Mouse (Mus musculus) layer of hippocampus, adult 11-12 months (tissue): ENCODE results near the gene Acot7.

Experiments used
- DNase-seq: peaks from one replicate; pipeline ENCODE4 v3.0.0; 2022; ENCODE audit warnings: low spot score

Acot7 gene

GRCm38 (mm10) chr4:152179946-152180660, 2.2 kb downstream of the Acot7 start:
- DNase-seq, result no peak

GRCm38 (mm10) chr4:152182205-152182604, 4.3 kb downstream of the Acot7 start:
- no peak for DNase-seq

GRCm38 (mm10) chr4:152184353-152185035, 6.6 kb downstream of the Acot7 start:
- DNase-seq, result peak; percentile 69

DNA sequence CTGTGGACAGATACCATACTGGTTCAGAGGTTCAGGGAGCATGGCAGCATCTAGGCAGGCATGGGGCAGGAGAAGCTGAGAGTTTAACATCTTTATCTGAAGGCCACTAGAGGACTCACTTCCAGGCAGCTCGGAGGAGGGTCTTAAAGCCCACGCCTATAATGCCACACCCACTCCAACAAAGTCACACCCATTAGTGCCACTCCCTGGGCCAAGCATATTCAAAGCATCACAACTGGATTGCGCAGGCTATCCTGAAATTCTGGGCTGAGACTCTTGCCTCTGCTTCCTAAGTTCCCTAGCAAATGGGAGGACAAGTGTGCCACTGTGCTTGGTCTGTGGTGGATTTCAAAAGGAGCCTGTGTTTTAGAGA, 7.2 kb downstream of the Acot7 start:
- no peak for DNase-seq

DNA sequence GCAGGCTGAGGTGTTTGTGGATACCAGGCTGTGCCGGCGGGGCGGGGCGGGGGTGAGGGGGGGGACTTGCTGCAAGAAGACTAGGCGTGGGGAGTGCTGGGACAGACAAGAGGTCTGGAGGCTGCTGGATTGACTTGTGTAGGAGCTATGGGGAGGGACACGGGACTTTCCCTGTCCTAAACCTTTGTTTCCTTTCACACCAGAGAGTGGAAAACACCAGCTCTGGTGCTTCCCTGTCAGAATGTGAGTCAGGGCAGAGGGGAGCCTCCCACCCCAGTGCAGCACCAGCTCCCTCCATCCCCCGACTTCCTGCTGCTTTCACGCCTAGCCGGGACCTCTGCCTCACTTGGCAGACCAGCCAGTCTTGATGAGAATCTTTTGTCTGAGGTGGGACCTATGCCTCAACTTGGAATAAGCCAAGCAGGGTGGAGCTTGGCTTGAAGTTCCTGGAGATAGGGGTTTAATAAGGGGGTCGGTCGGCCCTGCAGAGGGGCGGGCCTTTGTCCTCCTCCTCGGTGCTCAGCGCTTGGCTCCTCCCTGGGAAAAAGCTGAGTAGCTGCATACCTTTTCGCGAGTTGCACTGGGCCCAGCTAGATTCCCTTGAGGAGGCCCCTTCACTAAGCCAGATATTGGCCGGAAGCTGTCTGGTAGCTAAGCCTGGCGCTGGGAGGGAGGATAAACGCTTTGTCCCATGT, 7.7 kb downstream of the Acot7 start:
- DNase-seq, result no peak

GRCm38 (mm10) chr4:152186205-152187082, 8.5 kb downstream of the Acot7 start:
- DNase-seq, result no peak

- no peak for DNase-seq
Observed at GRCm38 (mm10) chr4:152187142-152187541, 9.2 kb downstream of the Acot7 start.

GRCm38 (mm10) chr4:152188651-152189050, 10.7 kb downstream of the Acot7 start:
- DNase-seq, result no peak

GRCm38 (mm10) chr4:152189071-152189470, 11.1 kb downstream of the Acot7 start:
- DNase-seq, result no peak

GRCm38 (mm10) chr4:152189691-152190090, 11.8 kb downstream of the Acot7 start:
- no peak for DNase-seq

GRCm38 (mm10) chr4:152190096-152190653, 12.2 kb downstream of the Acot7 start:
- DNase-seq, result no peak

- no peak for DNase-seq
Observed at GRCm38 (mm10) chr4:152190701-152191100, 12.8 kb downstream of the Acot7 start.

GRCm38 (mm10) chr4:152192569-152192968, 14.6 kb downstream of the Acot7 start:
- no peak for DNase-seq

GRCm38 (mm10) chr4:152194476-152195175, 16.7 kb downstream of the Acot7 start:
- no peak for DNase-seq

GRCm38 (mm10) chr4:152196276-152196675, 18.3 kb downstream of the Acot7 start:
- no peak for DNase-seq

GRCm38 (mm10) chr4:152197545-152197944, 19.6 kb downstream of the Acot7 start:
- no peak for DNase-seq

DNA sequence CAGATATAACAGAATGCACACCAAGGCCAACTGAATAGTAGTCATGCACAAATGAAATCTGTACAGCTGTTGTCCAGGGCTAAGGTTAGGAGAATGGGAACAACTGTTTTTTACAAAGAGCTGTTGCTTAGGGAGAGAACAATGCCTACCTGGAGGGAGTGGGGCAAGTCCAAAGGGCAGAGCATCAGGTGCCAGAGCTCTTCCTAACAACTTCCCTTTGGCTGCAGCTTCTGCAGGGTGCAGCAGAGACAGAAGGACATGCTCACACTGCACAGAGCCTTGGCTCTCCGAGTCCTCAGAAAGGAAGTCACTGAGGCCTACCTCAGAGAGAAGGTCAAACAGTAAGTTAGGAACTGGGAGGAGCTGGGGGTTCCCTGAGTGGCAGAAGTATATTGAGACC, 21.7 kb downstream of the Acot7 start:
- DNase-seq, result no peak

DNA sequence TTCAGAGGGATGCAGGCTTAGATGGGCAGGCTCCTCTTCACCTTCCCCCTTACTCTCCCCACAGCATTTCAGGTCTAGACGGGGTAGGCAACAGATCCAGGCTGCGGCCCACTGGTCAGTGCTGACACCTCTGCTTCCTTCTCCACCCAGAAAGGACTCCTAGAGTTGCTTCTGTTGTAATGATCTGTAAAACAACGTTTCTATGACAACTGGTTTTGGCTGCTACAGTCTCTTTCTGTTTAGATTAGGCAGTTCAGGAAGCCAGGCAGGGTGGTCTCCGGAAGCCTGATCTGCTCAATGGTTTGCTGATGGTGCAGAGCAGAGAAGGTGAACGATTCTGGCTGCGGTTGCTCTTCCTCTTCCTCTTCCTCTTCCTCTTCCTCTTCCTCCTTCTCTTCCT, 23.6 kb downstream of the Acot7 start:
- DNase-seq, result no peak

DNA sequence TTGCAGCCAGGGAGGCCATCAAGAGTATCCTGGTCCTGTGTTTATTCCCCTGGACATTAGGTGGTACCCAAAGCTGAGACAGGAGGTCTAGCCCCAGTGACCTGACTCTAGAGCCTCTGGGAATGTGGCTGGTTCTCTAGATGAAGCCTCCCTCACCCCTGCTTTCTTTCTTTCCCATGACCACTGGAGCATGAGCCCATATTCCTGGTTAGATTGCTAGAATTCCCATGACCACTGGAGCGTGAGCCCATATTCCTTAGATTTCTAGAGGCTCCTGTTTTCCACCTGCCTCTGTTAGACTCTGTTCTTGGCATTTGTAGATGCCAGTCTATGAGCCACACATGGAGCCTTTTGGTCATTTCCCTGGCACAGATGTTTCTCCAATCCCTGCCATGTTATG, 24.5 kb downstream of the Acot7 start:
- no peak for DNase-seq

GRCm38 (mm10) chr4:152202905-152203304, 25.0 kb downstream of the Acot7 start:
- no peak for DNase-seq

GRCm38 (mm10) chr4:152204663-152205062, 26.7 kb downstream of the Acot7 start:
- no peak for DNase-seq
